Mouse (Mus musculus) forebrain, embryonic 10.5 days (tissue): Measurements from ENCODE around the gene Gm5065. TPM values are rescaled to one million over a fixed set of nuclear protein-coding genes. Genes with fewer than 3 reads are reported as not detected.

Experiments
- DNase-seq: peaks from one replicate; pipeline ENCODE4 v3.0.0-alpha.2; 2017; ENCODE audit warnings: low spot score; ENCODE audit errors: extremely low spot score
- H3K27ac ChIP-seq: fragments of 300-500 bp; sonication (generic); 2 replicates; pipeline ENCODE4 v1.5.1; 2016; ENCODE audit warnings: mild to moderate bottlenecking
- H3K27me3 ChIP-seq: fragments of 300-500 bp; sonication (generic); 2 replicates; pipeline ENCODE4 v1.6.1; 2016; ENCODE audit warnings: mild to moderate bottlenecking; ENCODE audit not compliant: poor library complexity, severe bottlenecking
- H3K36me3 ChIP-seq: fragments of 300-500 bp; sonication (generic); replicated peaks from 2 replicates; pipeline ENCODE4 v1.6.1; 2016; ENCODE audit warnings: mild to moderate bottlenecking, moderate library complexity
- H3K4me1 ChIP-seq: fragments of 300-500 bp; sonication (generic); 2 replicates; pipeline ENCODE4 v1.6.1; 2016
- H3K4me3 ChIP-seq: fragments of 300-500 bp; sonication (generic); 2 replicates; pipeline ENCODE4 v1.5.1; 2016; ENCODE audit warnings: mild to moderate bottlenecking, moderate library complexity
- H3K9me3 ChIP-seq: fragments of 300-500 bp; sonication (generic); 2 replicates; pipeline ENCODE4 v1.6.1; 2016; ENCODE audit warnings: mild to moderate bottlenecking, moderate library complexity
- WGBS: fragments of 180-500 bp; shearing (Covaris S2); methylation state at CpG from one replicate; pipeline ENCODE4 v1.1.7; 2016; 5-methylcytosine and 5-hydroxymethylcytosine counted together
- polyA plus RNA-seq: library from polyadenylated mRNA; unstranded; fragments of >200 nt; fragmentation: Nextera tagmentation; extraction: Ambion mirVana; gene quantifications from 2 replicates; pipeline ENCODE4 v1.2.1, GENCODE M21; 2016

Gene Gm5065
- polyA plus RNA-seq: not detected in 2 replicates

GRCm38 (mm10) chr7:5350237-5350636 lies at the start of gene Gm5065:
TSS of gene Gm5065 (plus strand) at chr7:5350537.
- H3K27me3 ChIP-seq: no peaks in the 10 kb centered on the region
- H3K36me3 ChIP-seq: no peaks in the 10 kb centered on the region
- H3K4me1 ChIP-seq: no peaks in the 10 kb centered on the region
- no peak within 1 kb of the TSS for H3K27ac ChIP-seq
- DNase-seq: no peak
- WGBS: 88% methylated on average over 1 of the region's 1 CpGs
- H3K9me3 ChIP-seq: peaks cover 73% of the 10 kb centered on the region
- H3K4me3 ChIP-seq: no peak within 1 kb of the TSS

DNA sequence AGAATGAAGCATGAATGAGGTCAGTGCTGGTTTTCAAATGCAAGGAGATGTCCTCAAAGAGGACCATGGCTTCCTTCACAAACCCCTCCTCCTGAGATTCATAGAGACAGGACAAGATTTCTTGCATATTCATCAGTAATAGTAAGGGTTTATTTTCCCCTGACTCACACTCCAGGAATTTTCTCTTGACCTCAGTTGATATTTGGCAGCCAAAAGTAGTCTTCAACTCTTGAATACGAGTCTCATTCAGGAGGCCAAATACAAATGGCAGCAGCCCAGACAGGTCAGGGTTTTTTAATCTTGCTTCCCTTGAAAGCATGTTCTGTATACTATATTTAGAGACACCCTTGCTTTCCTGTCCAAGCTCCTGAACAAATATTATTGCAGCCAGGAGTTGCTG lies 22.8 kb upstream of the Gm5065 start:
- H3K27me3 ChIP-seq: no peaks in the 10 kb centered on the region
- H3K36me3 ChIP-seq: no peaks in the 10 kb centered on the region
- H3K27ac ChIP-seq: no peak overlapping the region
- DNase-seq: no peak
- peaks cover 70% of the 10 kb centered on the region for H3K9me3 ChIP-seq
- no peak overlapping the region for H3K4me3 ChIP-seq
- H3K4me1 ChIP-seq: no peaks in the 10 kb centered on the region
- 85% methylated on average over 1 of the region's 1 CpGs for WGBS

- Histone ChIP-seq H3K9me3 (peaks cover 74% of the 10 kb centered on the region), H3K4me3 (no peak within 1 kb of the TSS), H3K27ac (no peak within 1 kb of the TSS), H3K4me1 (no peaks in the 10 kb centered on the region), H3K27me3 (no peaks in the 10 kb centered on the region), H3K36me3 (no peaks in the 10 kb centered on the region)
- WGBS: 79% methylated on average over 4 of the region's 4 CpGs
- DNase-seq: no peak
Observed at GRCm38 (mm10) chr7:5350935-5351334, 598 bp downstream of the Gm5065 start, which contains the start of gene Nlrp2. TSS of gene Nlrp2 (minus strand) at chr7:5351035.

GRCm38 (mm10) chr7:5363599-5363998 lies 13.3 kb downstream of the Gm5065 start:
- H3K36me3 ChIP-seq: no peaks in the 10 kb centered on the region

GRCm38 (mm10) chr7:5366724-5367123 lies 16.4 kb downstream of the Gm5065 start:
- DNase-seq: no peak
- H3K27ac ChIP-seq: no peak overlapping the region
- WGBS: 89% methylated on average over 2 of the region's 2 CpGs
- H3K36me3 ChIP-seq: no peaks in the 10 kb centered on the region
- no peak overlapping the region for H3K4me3 ChIP-seq
- no peaks in the 10 kb centered on the region for H3K4me1 ChIP-seq
- peaks cover 56% of the 10 kb centered on the region for H3K9me3 ChIP-seq
- H3K27me3 ChIP-seq: no peaks in the 10 kb centered on the region

More at GRCm38 (mm10) chr7:5363599-5363998, 13.3 kb downstream of the Gm5065 start:
- Histone ChIP-seq H3K9me3 (peaks cover 78% of the 10 kb centered on the region), H3K27ac (no peak overlapping the region), H3K4me1 (no peaks in the 10 kb centered on the region), H3K4me3 (no peak overlapping the region), H3K27me3 (no peaks in the 10 kb centered on the region)
- no peak for DNase-seq
- WGBS: 94% methylated on average over 5 of the region's 5 CpGs

DNA sequence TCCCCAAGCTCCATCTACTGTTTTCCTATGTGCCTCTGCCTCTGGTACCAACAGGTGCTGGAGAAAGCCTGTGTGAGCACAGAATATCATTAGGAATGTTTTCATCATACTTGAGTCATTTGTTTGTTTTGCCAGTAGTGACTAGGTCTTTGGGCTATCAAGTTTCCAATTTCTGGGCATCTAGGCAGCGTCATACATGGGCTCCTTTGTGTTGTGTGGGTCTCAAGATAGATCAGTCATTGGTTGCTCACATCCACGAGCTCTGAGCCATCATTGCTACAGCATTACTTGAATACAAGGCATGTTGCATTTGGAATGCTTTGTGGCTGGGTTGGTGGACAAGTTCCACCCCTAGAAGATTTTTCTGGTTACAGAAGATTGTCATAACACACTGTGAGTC lies 55.9 kb downstream of the Gm5065 start:
- H3K27ac ChIP-seq: no peak overlapping the region

More for the DNA sequence above, 55.9 kb downstream of the Gm5065 start:
- Histone ChIP-seq H3K4me3 (no peak overlapping the region), H3K27me3 (no peaks in the 10 kb centered on the region), H3K9me3 (peaks cover 61% of the 10 kb centered on the region), H3K4me1 (no peaks in the 10 kb centered on the region), H3K36me3 (no peaks in the 10 kb centered on the region)
- no peak for DNase-seq
- WGBS: 42% methylated on average over 2 of the region's 2 CpGs

Other genes with a start within 250 kb of the Gm5065 start
- not detected in 2 replicates for gene Rfpl4, start 233.6 kb upstream of the Gm5065 start, polyA plus RNA-seq
- gene Rasl2-9, start 224.6 kb upstream of the Gm5065 start, polyA plus RNA-seq: 0.24 TPM in 1 of 2 replicates, not detected in the other
- gene Vmn1r55, start 200.9 kb upstream of the Gm5065 start, polyA plus RNA-seq: 0.01 TPM in 1 of 2 replicates, not detected in the other
- gene Vmn1r56, start 153.8 kb upstream of the Gm5065 start, polyA plus RNA-seq: not detected in 2 replicates
- gene Vmn1r57, start 132.0 kb upstream of the Gm5065 start, polyA plus RNA-seq: not detected in 2 replicates
- not detected in 2 replicates for gene Nlrp2, start 498 bp downstream of the Gm5065 start, polyA plus RNA-seq
- not detected in 2 replicates for gene Vmn1r58, start 62.9 kb downstream of the Gm5065 start, polyA plus RNA-seq
- gene Vmn1r59, start 106.2 kb downstream of the Gm5065 start, polyA plus RNA-seq: not detected in 2 replicates
- not detected in 2 replicates for gene Vmn2r28, start 143.4 kb downstream of the Gm5065 start, polyA plus RNA-seq
- not detected in 2 replicates for gene Vmn1r60, start 196.8 kb downstream of the Gm5065 start, polyA plus RNA-seq